Mouse (Mus musculus): ENCODE data around the gene Aatk.

Aatk gene

GRCm38 (mm10) chr11:120022841-120023240, 24.1 kb downstream of the Aatk start:
- DNase-seq (ENCODE audit: low spot score in 2 of 2), result no peak

DNA sequence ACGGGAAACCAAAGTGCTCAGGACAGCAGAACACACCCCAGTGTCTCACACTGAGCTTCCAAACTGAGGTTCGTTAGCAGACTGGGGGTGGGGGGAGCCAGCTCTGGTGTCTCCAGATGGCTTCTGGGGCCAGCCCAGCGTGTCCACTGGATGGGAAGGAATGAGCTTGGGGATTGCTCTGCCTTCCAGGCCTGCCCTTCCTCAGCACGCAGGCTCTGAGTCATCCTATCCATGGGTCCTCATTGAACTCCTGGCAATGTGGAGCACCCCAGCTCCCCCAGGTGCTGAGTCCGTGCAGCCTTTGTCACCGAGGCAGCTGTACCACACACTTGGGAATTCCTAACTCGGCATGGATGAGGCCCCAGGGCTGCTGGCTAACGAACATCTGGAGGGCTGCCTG, 24.8 kb downstream of the Aatk start:
- DNase-seq (ENCODE audit: low spot score in 2 of 2), result no peak

GRCm38 (mm10) chr11:120021367-120021766, 25.6 kb downstream of the Aatk start:
- DNase-seq (ENCODE audit: low spot score in 2 of 2), result no peak

GRCm38 (mm10) chr11:120019542-120020440, 27.2 kb downstream of the Aatk start:
- DNase-seq (ENCODE audit: low spot score in 2 of 2), result no peak

GRCm38 (mm10) chr11:120017011-120017410, 30.0 kb downstream of the Aatk start:
- DNase-seq (ENCODE audit: low spot score in 2 of 2), result no peak

DNA sequence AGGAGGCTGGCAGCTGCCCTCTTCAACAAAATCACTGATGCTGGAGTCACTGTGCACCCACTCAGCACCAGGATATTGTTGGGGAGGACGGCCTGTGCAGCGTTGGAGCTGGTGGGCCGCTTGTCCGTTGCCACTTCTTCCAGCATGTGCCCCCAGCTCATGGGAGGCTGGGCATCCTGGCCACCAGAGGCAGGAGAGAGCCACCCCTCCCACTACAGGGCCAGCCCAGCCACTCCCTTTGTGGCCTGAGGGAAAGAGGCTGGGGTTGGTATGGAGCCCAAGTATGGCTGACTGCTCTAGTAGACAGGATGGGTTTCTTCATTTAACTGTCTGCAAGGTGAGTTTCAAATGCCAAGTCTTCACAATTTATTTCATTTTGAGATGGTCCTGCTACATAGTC, 32.2 kb downstream of the Aatk start:
- no peak for DNase-seq (ENCODE audit: low spot score in 2 of 2)

- DNase-seq (ENCODE audit: low spot score in 2 of 2), result peak; percentile 59 to 87
These were observed 33.7 kb downstream of the Aatk start for GRCm38 (mm10) chr11:120013174-120013711.

GRCm38 (mm10) chr11:120012702-120013101, 34.3 kb downstream of the Aatk start:
- no peak for DNase-seq (ENCODE audit: low spot score in 2 of 2)

- no peak for DNase-seq (ENCODE audit: low spot score in 2 of 2)
These were observed 35.0 kb downstream of the Aatk start for GRCm38 (mm10) chr11:120011761-120012560.

DNA sequence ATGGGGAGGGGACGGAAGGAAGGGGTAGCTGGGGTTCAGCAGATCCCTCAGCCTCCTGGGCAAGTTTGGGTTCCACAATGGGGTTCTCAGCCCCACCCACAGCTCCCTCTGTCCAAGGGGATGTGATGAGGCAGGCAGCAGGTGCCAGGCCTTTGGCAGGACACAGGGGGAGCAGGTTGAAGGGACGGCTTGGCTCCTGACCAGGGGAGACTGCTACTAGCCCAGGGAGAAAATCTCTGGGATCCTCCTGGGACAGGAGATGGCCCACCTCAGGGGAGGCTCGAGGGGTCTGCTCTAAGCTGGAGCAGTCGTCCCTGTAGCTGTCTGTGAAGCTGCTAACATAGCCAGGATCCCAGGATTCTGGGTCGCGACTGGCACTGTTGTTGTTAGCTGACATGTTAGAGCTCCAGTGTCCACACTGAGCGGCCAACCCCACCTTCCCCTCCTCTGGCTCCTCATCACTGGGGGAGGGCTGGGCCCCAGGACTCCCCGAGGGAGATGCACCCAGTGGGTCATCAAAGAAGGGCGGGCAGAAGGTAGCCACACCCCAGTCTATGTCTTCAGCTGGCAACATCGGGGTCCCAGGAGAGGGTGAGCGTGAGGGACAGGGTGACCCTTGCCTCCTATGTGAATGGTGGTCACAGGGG, 35.7 kb downstream of the Aatk start:
- DNase-seq (ENCODE audit: low spot score in 2 of 2), result no peak

GRCm38 (mm10) chr11:120009937-120010336, 37.0 kb downstream of the Aatk start:
- DNase-seq (ENCODE audit: low spot score in 2 of 2), result no peak

DNA sequence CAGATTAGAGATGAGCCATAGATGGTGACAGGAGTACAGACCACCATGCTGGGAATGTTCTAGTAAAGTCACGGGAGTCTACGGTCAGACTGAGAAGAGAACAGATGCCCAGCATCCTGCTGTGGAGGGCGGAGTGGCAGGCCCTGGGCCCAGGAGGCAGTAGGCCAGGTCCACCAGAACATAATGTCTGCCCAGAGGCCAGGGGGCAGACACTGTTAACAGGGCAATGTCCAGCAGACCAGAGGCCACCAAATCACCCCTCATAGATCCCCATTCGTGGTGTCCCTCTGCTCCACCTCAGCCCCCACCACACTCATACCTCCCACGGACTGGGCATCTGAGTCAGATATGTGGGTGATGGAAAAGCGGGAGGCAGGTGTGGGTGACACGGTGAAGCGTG, 38.0 kb downstream of the Aatk start:
- DNase-seq (ENCODE audit: low spot score in 2 of 2), result no peak

DNA sequence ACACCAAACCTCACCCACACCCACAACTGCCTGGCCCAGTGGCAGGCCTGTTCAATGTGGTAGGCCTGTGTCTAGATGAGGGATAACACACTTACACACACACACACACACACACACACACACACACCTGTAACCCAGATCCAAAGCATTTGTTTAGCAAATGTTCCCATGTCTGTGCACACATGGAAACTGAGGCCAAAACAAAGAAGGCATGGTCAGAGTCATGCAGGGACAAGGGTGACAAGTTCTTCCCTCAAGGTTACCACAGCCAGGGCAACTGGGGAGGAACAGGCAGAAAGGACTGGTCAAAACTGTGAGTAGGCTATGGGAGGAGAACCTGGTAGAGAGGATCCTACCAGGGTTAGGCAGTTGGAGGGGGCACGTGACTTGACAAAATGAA, 38.5 kb downstream of the Aatk start:
- DNase-seq (ENCODE audit: low spot score in 2 of 2), result no peak

DNA sequence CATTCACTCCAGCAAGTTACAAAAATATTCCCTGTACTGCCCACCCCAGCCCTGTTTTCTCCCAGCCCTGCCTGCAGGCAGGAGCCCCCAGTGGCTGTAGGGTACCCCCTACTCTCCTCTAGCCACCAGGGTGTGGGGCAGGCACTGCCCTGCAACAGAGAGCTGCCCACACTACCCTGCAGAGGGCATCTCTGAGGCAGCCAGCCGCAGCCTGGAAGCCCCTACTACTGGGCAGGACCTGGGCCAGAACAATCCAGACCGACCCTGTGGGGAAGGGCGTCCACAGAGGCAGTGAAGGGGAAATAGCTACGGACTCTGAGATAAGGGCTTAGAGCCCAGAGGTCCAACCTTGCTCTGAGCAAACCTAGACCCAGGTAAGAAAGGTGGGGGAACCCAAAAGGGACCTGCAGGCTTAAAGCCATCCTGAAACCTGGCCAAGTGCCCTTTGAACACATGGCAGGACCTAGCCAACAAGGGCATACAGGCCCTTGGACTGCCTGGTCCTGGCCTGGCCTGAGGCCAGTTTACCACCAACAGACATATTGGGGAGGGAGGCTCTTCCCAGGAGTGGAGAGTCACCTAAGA, 39.4 kb downstream of the Aatk start:
- DNase-seq (ENCODE audit: low spot score in 2 of 2), result no peak

- no peak for DNase-seq (ENCODE audit: low spot score in 2 of 2)
These were observed 41.3 kb downstream of the Aatk start for GRCm38 (mm10) chr11:120005434-120006317.

- no peak for DNase-seq (ENCODE audit: low spot score in 2 of 2)
These were observed 44.2 kb downstream of the Aatk start for GRCm38 (mm10) chr11:120002634-120003220.

- DNase-seq (ENCODE audit: low spot score in 2 of 2), result no peak
These were observed 44.9 kb downstream of the Aatk start for GRCm38 (mm10) chr11:120002041-120002440.

DNA sequence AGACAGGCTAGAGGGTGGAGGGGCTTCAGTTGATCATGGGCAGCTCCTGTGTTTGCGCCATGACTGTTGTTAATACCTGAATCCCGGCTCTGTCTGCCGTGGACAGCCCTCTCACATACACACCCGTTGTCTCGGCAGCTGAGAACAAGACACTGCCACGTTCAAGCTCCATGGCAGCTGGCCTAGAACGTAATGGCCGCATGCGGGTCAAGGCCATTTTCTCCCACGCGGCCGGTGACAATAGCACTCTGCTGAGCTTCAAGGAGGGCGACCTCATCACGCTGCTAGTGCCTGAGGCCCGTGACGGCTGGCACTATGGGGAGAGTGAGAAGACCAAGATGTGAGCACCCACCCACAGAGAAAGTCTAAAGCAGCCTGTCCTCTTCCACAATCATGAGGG, 49.6 kb downstream of the Aatk start:
- DNase-seq (ENCODE audit: low spot score in 2 of 2), result no peak

DNA sequence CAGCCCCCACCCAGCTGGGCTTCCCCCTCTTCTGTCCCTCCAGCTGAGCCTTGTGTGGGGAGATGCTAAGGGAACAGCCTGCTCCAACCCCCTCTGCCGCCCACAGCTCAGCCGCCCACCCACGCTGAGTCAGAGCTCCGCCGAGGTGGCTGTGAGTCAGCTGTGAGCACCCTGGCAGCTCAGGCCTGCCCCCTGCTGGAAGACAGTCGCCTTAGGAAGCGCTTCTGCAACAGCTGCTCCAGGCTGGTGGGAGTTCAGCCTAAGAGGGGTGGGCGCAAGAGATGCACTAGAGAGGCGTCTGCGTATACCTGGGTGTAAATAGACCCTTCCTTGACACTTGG, 55.7 kb downstream of the Aatk start:
- peak; percentile 93 to 95 for DNase-seq (ENCODE audit: low spot score in 2 of 2)

GRCm38 (mm10) chr11:119990658-119991337, 56.2 kb downstream of the Aatk start:
- peak; percentile 60 to 68 for DNase-seq (ENCODE audit: low spot score in 2 of 2)
